Mouse (Mus musculus): Measurements from ENCODE around the gene Col1a1. TPM values are rescaled to one million over a fixed set of nuclear protein-coding genes. Genes with fewer than 3 reads are reported as not detected.

Gene Col1a1
- total and polyA plus RNA-seq, 3 experiments, result 0.11 to 0.13 TPM; not detected in 1

GRCm38 (mm10) chr11:94937335-94937781 lies 1.3 kb downstream of the Col1a1 start:
- no peak for DNase-seq (ENCODE audit: extremely low read depth)
- no peak overlapping the region for H3K9ac ChIP-seq (ENCODE audit: insufficient read depth, low read depth)

GRCm38 (mm10) chr11:94937787-94938186 lies 1.8 kb downstream of the Col1a1 start:
- Histone ChIP-seq H3K27ac (ENCODE audit: insufficient read depth, low read depth) (no peak overlapping the region), H3K79me2 (replicated peaks; ENCODE audit: control insufficient read depth, extremely low read depth, insufficient read depth, poor library complexity, severe bottlenecking) (no peaks in the 10 kb centered on the region), H3K4me3 (replicated peaks in 1 of 3; ENCODE audit: low read depth in 2 of 3, low read length in 2 of 3, poor library complexity in 1 of 3) (peak overlapping the region in 2 of 3 experiments; percentile 13 to 46), H3K36me3 (replicated peaks in 1 of 2; ENCODE audit: control insufficient read depth in 1 of 2, insufficient read depth in 1 of 2, low read length in 1 of 2) (no peaks in the 10 kb centered on the region), H3K27me3 (replicated peaks) (peaks cover 95% of the 10 kb centered on the region), H3K4me1 (ENCODE audit: control insufficient read depth in 1 of 2, insufficient read depth in 2 of 2) (peaks cover 16 to 27% of the 10 kb centered on the region in 2 experiments), H3K9ac (ENCODE audit: insufficient read depth, low read depth) (no peak overlapping the region), H3K4me2 (ENCODE audit: insufficient read depth, low read depth, poor library complexity, severe bottlenecking) (peak overlapping the region; percentile 96), H3K9me3 (replicated peaks; ENCODE audit: low read length) (no peaks in the 10 kb centered on the region)
- dilution Hi-C loops (cut with MboI; ENCODE audit: extremely low pct_ligation_motif_present, extremely low pct_unique_long_range_greater_than_20kb, low sequenced_read_pairs) (no loop called here), in situ Hi-C loops (cut with MboI; ENCODE audit: low pct_ligation_motif_present, low pct_unique_long_range_greater_than_20kb, low sequenced_read_pairs) (loop anchor here (5.0 to 10.0 kb wide), 3 partner anchors 35 to 203 kb away; no protein-coding TSS in a partner anchor)
- TF ChIP-seq RCOR1 (conservative IDR thresholded peaks at IDR 0.05; ENCODE audit: low read depth, low read length) (no peak), POLR2A (IDR thresholded peaks at IDR 0.05; ENCODE audit: low read depth, low read length) (no peak), MEF2A (IDR thresholded peaks at IDR 0.05; ENCODE audit: borderline replicate concordance, low read depth, low read length) (0 out of 2 replicates have a peak, but pooled peaks have one; percentile 10), CHD2 (IDR thresholded peaks at IDR 0.05; ENCODE audit: low read length) (no peak), JUND (conservative IDR thresholded peaks at IDR 0.05; ENCODE audit: low read depth, low read length) (no peak)
- DNase-seq (ENCODE audit: extremely low read depth), result no peak

More at GRCm38 (mm10) chr11:94937335-94937781, 1.3 kb downstream of the Col1a1 start:
- Histone ChIP-seq H3K4me3 (replicated peaks in 1 of 3; ENCODE audit: low read depth in 2 of 3, low read length in 2 of 3, poor library complexity in 1 of 3) (peak overlapping the region; percentile 3 to 46 (median 13)), H3K4me2 (ENCODE audit: insufficient read depth, low read depth, poor library complexity, severe bottlenecking) (peak overlapping the region; percentile 96), H3K9me3 (replicated peaks; ENCODE audit: low read length) (no peaks in the 10 kb centered on the region), H3K79me2 (replicated peaks; ENCODE audit: control insufficient read depth, extremely low read depth, insufficient read depth, poor library complexity, severe bottlenecking) (no peaks in the 10 kb centered on the region), H3K4me1 (ENCODE audit: control insufficient read depth in 1 of 2, insufficient read depth in 2 of 2) (peaks cover 16 to 26% of the 10 kb centered on the region in 2 experiments), H3K27me3 (replicated peaks) (peaks cover 95% of the 10 kb centered on the region), H3K36me3 (replicated peaks in 1 of 2; ENCODE audit: control insufficient read depth in 1 of 2, insufficient read depth in 1 of 2, low read length in 1 of 2) (no peaks in the 10 kb centered on the region), H3K27ac (ENCODE audit: insufficient read depth, low read depth) (no peak overlapping the region)
- in situ Hi-C loops (cut with MboI; ENCODE audit: low pct_ligation_motif_present, low pct_unique_long_range_greater_than_20kb, low sequenced_read_pairs), result loop anchor here (5.0 to 10.0 kb wide), 3 partner anchors 35 to 203 kb away; no protein-coding TSS in a partner anchor
- TF ChIP-seq MYC (IDR thresholded peaks at IDR 0.05; ENCODE audit: low read depth, low read length), result no peak
- TF ChIP-seq SIN3A (IDR thresholded peaks at IDR 0.05; ENCODE audit: low read length), result peak; percentile 49; the same call in 1 of the 2 replicates
- dilution Hi-C loops (cut with MboI; ENCODE audit: extremely low pct_ligation_motif_present, extremely low pct_unique_long_range_greater_than_20kb, low sequenced_read_pairs), result no loop called here

DNA sequence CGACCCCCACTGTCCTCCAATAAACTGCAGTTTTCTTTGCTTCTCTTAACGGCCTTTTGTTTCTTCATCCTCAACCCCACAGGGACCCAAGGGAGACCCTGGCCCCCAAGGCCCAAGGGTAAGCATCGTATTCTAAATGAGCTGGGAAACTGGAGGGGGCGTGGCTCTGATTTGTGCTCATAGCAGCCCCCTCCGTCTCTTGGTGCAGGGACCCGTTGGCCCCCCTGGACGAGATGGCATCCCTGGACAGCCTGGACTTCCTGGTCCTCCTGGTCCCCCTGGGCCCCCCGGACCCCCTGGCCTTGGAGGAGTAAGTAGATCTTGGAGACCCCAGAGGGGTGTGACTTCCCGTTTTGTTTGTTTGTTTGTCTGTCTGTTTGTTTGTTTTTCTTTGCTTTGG lies 2.3 kb downstream of the Col1a1 start:
- dilution Hi-C loops (cut with MboI; ENCODE audit: extremely low pct_ligation_motif_present, extremely low pct_unique_long_range_greater_than_20kb, low sequenced_read_pairs), result no loop called here
- H3K79me2 ChIP-seq (replicated peaks; ENCODE audit: control insufficient read depth, extremely low read depth, insufficient read depth, poor library complexity, severe bottlenecking), result no peaks in the 10 kb centered on the region
- peak overlapping the region; percentile 96; the same call in 1 of the 2 replicates for H3K4me2 ChIP-seq (ENCODE audit: insufficient read depth, low read depth, poor library complexity, severe bottlenecking)
- TF ChIP-seq USF2 (conservative IDR thresholded peaks at IDR 0.05; ENCODE audit: low read depth, low read length), result no peak
- TF ChIP-seq RAD21 (IDR thresholded peaks at IDR 0.05; ENCODE audit: low read depth, low read length), result no peak
- no peak for TF ChIP-seq KAT2A (IDR thresholded peaks at IDR 0.05; ENCODE audit: insufficient replicate concordance, low read length)
- TF ChIP-seq SIN3A (IDR thresholded peaks at IDR 0.05; ENCODE audit: low read length), result no peak
- TF ChIP-seq ZMIZ1 (IDR thresholded peaks at IDR 0.05; ENCODE audit: low read depth, low read length), result no peak
- TF ChIP-seq ETS1 (conservative IDR thresholded peaks at IDR 0.05; ENCODE audit: low read depth, low read length), result no peak
- no peak for TF ChIP-seq E2F4 (IDR thresholded peaks at IDR 0.05; ENCODE audit: insufficient replicate concordance, low read depth, low read length)
- no peak for TF ChIP-seq IRF4 (IDR thresholded peaks at IDR 0.05; ENCODE audit: low read depth, low read length)
- no peak for TF ChIP-seq MEF2A (IDR thresholded peaks at IDR 0.05; ENCODE audit: borderline replicate concordance, low read depth, low read length)
- TF ChIP-seq HCFC1 (IDR thresholded peaks at IDR 0.05; ENCODE audit: low read depth, low read length), result no peak
- no peaks in the 10 kb centered on the region for H3K9me3 ChIP-seq (replicated peaks; ENCODE audit: low read length)
- H3K27me3 ChIP-seq (replicated peaks), result peaks cover 95% of the 10 kb centered on the region
- H3K4me3 ChIP-seq (replicated peaks in 1 of 3; ENCODE audit: low read depth in 2 of 3, low read length in 2 of 3, poor library complexity in 1 of 3), result no peak overlapping the region
- in situ Hi-C loops (cut with MboI; ENCODE audit: low pct_ligation_motif_present, low pct_unique_long_range_greater_than_20kb, low sequenced_read_pairs), result loop anchor here (5.0 to 10.0 kb wide), 3 partner anchors 34 to 203 kb away; no protein-coding TSS in a partner anchor
- no peaks in the 10 kb centered on the region for H3K36me3 ChIP-seq (replicated peaks in 1 of 2; ENCODE audit: control insufficient read depth in 1 of 2, insufficient read depth in 1 of 2, low read length in 1 of 2)
- peaks cover 18 to 29% of the 10 kb centered on the region in 2 experiments for H3K4me1 ChIP-seq (ENCODE audit: control insufficient read depth in 1 of 2, insufficient read depth in 2 of 2)
- no peak for DNase-seq (ENCODE audit: extremely low read depth)
- H3K27ac ChIP-seq (ENCODE audit: insufficient read depth, low read depth), result no peak overlapping the region
- no peak overlapping the region for H3K9ac ChIP-seq (ENCODE audit: insufficient read depth, low read depth)
